Mouse (Mus musculus): Measurements from ENCODE around the gene Adgra1. TPM values are rescaled to one million over a fixed set of nuclear protein-coding genes. Genes with fewer than 3 reads are reported as not detected.

The Adgra1 gene
- polyA plus RNA-seq (2014; fragmentation: Nextera tagmentation; extraction: Ambion mirVana): not detected in 2 replicates

- Histone ChIP-seq H3K4me3 (ENCODE audit: low read depth, low read length) (no peak within 1 kb of the TSS; the same call in 1 of the 2 replicates), H3K9me3 (ENCODE audit: control insufficient read depth, low read length) (no peaks in the 10 kb centered on the region), H3K9ac (ENCODE audit: low read length) (no peak within 1 kb of the TSS), H3K27ac (replicated peaks; ENCODE audit: low read depth, low read length) (no peak within 1 kb of the TSS), H3K27me3 (ENCODE audit: control insufficient read depth, insufficient read depth, low read length) (peaks cover 8% of the 10 kb centered on the region; the same call in 1 of the 2 replicates), H3K36me3 (ENCODE audit: control insufficient read depth, insufficient read depth, low read length) (no peaks in the 10 kb centered on the region), H3K4me1 (ENCODE audit: control insufficient read depth, insufficient read depth, low read length) (0 out of 2 replicates have a peak, but pooled peaks cover 3% of the 10 kb centered on the region), H3K4me2 (ENCODE audit: low read depth, severe bottlenecking) (peak within 1 kb of the TSS; percentile 40; the same call in 1 of the 2 replicates)
- WGBS: 1% methylated on average over 27 of the region's 27 CpGs
- DNase-seq (ENCODE audit: low spot score): peak; percentile 83
- ATAC-seq (ENCODE audit: insufficient number of reproducible peaks, low FRiP score, low TSS enrichment, low read depth): peak; percentile 82
Observed at GRCm38 (mm10) chr7:139834036-139834435, at the start of gene Adgra1. TSS of gene Adgra1 (plus strand) at chr7:139834174.

DNA sequence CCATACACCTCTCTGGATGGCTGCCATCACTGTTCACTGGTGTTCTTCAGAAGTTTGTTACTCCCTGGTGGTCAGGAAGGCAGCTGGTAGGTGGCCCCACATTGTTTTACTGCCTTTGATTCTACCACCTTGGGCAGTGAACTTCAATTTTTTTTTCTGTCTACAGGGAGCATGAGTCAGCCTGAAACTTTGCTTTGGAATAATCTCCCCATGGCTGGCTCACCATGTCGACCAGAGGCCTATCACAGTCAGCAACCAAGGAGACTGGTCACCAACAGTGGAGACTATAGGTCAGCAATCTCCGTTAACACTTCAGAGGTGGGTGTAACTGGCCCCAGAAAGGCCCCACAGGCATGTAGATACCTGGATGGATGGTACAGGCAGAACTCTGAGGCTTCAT lies 46.6 kb upstream of the Adgra1 start:
- Histone ChIP-seq H3K9ac (ENCODE audit: low read length) (no peak overlapping the region), H3K36me3 (ENCODE audit: control insufficient read depth, insufficient read depth, low read length) (no peaks in the 10 kb centered on the region), H3K4me1 (ENCODE audit: control insufficient read depth, insufficient read depth, low read length) (no peaks in the 10 kb centered on the region), H3K27me3 (ENCODE audit: control insufficient read depth, insufficient read depth, low read length) (no peaks in the 10 kb centered on the region), H3K4me2 (ENCODE audit: low read depth, severe bottlenecking) (no peak overlapping the region), H3K27ac (replicated peaks; ENCODE audit: low read depth, low read length) (no peak overlapping the region), H3K9me3 (ENCODE audit: control insufficient read depth, low read length) (no peaks in the 10 kb centered on the region), H3K4me3 (ENCODE audit: low read depth, low read length) (no peak overlapping the region)
- no peak for ATAC-seq (ENCODE audit: insufficient number of reproducible peaks, low FRiP score, low TSS enrichment, low read depth)
- 65% methylated on average over 2 of the region's 2 CpGs for WGBS
- no peak for DNase-seq (ENCODE audit: low spot score)

DNA sequence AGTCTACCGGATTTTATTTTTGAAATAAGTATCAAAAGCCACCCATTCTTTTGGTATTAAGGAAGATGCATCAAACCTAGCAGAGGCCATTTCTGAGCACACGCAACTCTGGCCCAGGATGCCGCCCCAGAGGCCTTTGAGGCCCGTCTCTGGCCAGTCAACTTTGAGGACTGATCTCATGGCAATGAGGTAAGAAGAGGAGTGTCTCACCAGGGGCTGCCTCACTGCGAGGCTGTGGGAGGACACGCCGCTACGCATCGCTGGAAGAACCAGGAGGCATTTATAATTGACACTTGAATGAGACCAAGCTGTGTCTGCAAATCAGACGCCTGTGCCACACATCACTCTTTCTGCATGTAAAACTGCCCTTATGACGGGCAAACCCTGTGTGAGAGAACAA lies 45.0 kb upstream of the Adgra1 start:
- Histone ChIP-seq H3K27me3 (ENCODE audit: control insufficient read depth, insufficient read depth, low read length) (no peaks in the 10 kb centered on the region), H3K9ac (ENCODE audit: low read length) (no peak overlapping the region), H3K9me3 (ENCODE audit: control insufficient read depth, low read length) (no peaks in the 10 kb centered on the region), H3K27ac (replicated peaks; ENCODE audit: low read depth, low read length) (no peak overlapping the region), H3K36me3 (ENCODE audit: control insufficient read depth, insufficient read depth, low read length) (no peaks in the 10 kb centered on the region), H3K4me3 (ENCODE audit: low read depth, low read length) (no peak overlapping the region), H3K4me1 (ENCODE audit: control insufficient read depth, insufficient read depth, low read length) (no peaks in the 10 kb centered on the region), H3K4me2 (ENCODE audit: low read depth, severe bottlenecking) (no peak overlapping the region)
- WGBS: 93% methylated on average over 11 of the region's 11 CpGs
- ATAC-seq (ENCODE audit: insufficient number of reproducible peaks, low FRiP score, low TSS enrichment, low read depth) (no peak), DNase-seq (ENCODE audit: low spot score) (no peak)

DNA sequence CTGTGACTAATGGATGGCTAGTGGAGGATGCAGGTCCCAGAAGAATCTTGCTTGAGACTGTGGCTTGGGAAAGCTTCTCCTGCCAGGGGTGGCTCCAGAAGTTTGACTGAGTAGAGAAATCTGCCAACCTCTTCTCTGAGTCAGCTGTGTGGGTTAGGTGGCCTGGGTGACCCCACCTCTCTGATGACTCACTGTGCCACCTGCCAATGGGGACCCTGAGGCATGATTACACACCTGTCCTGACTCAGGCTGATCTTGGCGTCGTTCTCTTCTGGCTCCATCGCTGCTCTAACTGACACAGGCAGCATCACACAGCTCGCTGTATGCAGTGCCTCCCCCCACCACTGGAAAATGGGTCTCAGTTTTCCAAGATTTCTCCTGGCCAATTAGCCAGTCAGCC lies 44.3 kb upstream of the Adgra1 start:
- Histone ChIP-seq H3K27ac (replicated peaks; ENCODE audit: low read depth, low read length) (no peak overlapping the region), H3K4me1 (ENCODE audit: control insufficient read depth, insufficient read depth, low read length) (no peaks in the 10 kb centered on the region), H3K9ac (ENCODE audit: low read length) (no peak overlapping the region), H3K4me3 (ENCODE audit: low read depth, low read length) (no peak overlapping the region), H3K27me3 (ENCODE audit: control insufficient read depth, insufficient read depth, low read length) (no peaks in the 10 kb centered on the region), H3K36me3 (ENCODE audit: control insufficient read depth, insufficient read depth, low read length) (no peaks in the 10 kb centered on the region), H3K9me3 (ENCODE audit: control insufficient read depth, low read length) (no peaks in the 10 kb centered on the region), H3K4me2 (ENCODE audit: low read depth, severe bottlenecking) (no peak overlapping the region)
- ATAC-seq (ENCODE audit: insufficient number of reproducible peaks, low FRiP score, low TSS enrichment, low read depth): no peak
- DNase-seq (ENCODE audit: low spot score): no peak
- 78% methylated on average over 4 of the region's 4 CpGs for WGBS

DNA sequence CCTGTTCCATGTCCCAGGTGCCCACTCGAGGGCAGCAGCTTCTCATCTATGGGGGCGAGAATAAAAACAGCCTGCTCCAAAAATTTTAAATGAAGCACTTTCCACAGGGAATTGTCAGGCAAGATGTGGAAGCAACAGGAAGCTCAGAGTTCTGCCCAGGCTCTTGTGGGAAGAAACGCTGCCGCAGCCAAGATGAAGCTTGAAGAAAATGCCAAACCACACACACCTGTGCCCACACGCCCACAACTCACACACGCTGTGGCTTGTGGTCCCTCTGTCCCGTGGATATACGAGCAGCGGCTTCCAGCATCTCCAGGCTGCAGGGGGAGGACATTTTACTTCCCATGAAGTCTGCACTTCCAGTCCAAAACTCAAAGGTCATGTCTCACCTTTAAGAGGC lies 42.4 kb upstream of the Adgra1 start:
- Histone ChIP-seq H3K9me3 (ENCODE audit: control insufficient read depth, low read length) (no peaks in the 10 kb centered on the region), H3K4me2 (ENCODE audit: low read depth, severe bottlenecking) (no peak overlapping the region), H3K27me3 (ENCODE audit: control insufficient read depth, insufficient read depth, low read length) (no peaks in the 10 kb centered on the region), H3K36me3 (ENCODE audit: control insufficient read depth, insufficient read depth, low read length) (no peaks in the 10 kb centered on the region), H3K27ac (replicated peaks; ENCODE audit: low read depth, low read length) (no peak overlapping the region), H3K4me1 (ENCODE audit: control insufficient read depth, insufficient read depth, low read length) (no peaks in the 10 kb centered on the region), H3K4me3 (ENCODE audit: low read depth, low read length) (no peak overlapping the region), H3K9ac (ENCODE audit: low read length) (no peak overlapping the region)
- ATAC-seq (ENCODE audit: insufficient number of reproducible peaks, low FRiP score, low TSS enrichment, low read depth): no peak
- no peak for DNase-seq (ENCODE audit: low spot score)
- 81% methylated on average over 9 of the region's 9 CpGs for WGBS

DNA sequence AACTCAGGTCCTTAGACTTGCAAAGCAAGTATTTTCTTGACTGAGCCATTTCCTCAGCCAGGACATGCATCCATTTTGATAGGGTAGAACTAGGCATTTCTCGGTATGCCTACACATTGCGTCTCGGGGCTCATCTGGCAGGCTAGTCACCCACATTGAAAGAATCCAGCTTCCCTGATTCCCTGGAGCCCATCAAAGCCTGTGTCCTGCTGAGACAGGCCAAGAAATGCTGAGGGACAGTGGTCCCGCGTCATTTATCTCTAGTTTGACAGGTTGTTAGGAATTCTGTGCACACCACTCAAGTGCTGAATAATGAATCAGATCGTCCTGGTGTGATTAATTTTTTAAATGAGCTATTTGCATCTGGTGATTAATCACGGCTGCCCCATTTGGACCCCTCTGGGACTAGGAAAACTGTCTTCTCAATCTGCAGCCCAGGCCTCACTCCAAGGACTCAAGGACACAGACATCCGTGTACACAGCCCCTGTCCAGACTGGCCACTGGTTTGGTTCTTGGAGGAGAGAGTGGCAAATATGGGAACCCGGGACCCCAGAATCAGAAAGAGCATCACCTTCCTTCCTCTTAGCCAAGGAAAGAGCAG lies 38.9 kb upstream of the Adgra1 start:
- H3K36me3 ChIP-seq (ENCODE audit: control insufficient read depth, insufficient read depth, low read length): no peaks in the 10 kb centered on the region
- H3K4me2 ChIP-seq (ENCODE audit: low read depth, severe bottlenecking): no peak overlapping the region
- H3K4me3 ChIP-seq (ENCODE audit: low read depth, low read length): no peak overlapping the region
- ATAC-seq (ENCODE audit: insufficient number of reproducible peaks, low FRiP score, low TSS enrichment, low read depth): no peak
- no peaks in the 10 kb centered on the region for H3K27me3 ChIP-seq (ENCODE audit: control insufficient read depth, insufficient read depth, low read length)
- H3K27ac ChIP-seq (replicated peaks; ENCODE audit: low read depth, low read length): no peak overlapping the region
- no peak for DNase-seq (ENCODE audit: low spot score)
- H3K9ac ChIP-seq (ENCODE audit: low read length): no peak overlapping the region
- no peaks in the 10 kb centered on the region for H3K9me3 ChIP-seq (ENCODE audit: control insufficient read depth, low read length)
- no peaks in the 10 kb centered on the region for H3K4me1 ChIP-seq (ENCODE audit: control insufficient read depth, insufficient read depth, low read length)
- WGBS: 85% methylated on average over 9 of the region's 9 CpGs

DNA sequence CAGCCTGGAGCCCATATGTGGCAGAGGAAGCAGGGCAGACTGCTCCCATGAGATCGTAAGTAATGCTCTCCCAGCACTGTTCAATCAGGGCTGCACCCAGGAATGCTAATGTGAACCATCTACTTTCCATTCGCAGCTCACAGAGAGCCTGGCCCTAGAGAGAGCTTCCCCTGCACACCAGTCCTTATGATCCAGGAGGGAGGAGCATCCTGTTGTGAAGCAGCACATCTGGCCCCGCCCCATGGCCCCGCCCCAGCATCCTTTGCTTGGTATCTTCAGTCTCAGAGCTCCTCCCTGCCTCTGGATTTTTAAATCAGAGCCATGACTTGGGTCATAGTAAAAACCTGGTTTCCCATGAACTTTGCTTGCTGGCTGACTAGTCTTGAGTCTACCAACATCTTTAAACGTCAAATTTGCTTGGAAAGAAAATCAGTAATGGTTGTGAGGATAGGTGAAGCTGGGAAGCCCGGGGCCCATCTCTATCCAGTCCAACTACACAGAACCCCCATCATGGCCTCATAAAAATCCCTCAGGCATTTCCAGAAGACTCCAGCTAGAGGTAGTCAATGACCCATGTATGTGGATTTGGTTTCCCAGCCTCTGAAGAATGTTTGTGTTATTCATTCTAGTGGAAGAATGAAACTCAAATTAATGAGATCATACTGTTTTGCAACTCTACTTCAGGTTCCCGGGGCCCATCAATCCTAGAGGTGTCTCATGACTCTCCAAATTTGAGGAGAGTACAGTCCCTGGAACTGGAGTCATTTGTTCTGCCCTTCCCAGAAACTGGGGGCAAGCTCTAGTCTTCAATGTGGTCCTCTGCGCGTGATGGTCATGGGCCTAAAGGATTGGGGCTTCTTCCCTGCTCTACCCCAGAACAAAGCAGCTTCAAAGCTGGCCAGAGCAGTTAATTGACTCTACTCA lies 36.5 kb upstream of the Adgra1 start:
- Histone ChIP-seq H3K9me3 (ENCODE audit: control insufficient read depth, low read length) (no peaks in the 10 kb centered on the region), H3K4me3 (ENCODE audit: low read depth, low read length) (no peak overlapping the region), H3K36me3 (ENCODE audit: control insufficient read depth, insufficient read depth, low read length) (no peaks in the 10 kb centered on the region), H3K27me3 (ENCODE audit: control insufficient read depth, insufficient read depth, low read length) (no peaks in the 10 kb centered on the region), H3K27ac (replicated peaks; ENCODE audit: low read depth, low read length) (no peak overlapping the region), H3K4me1 (ENCODE audit: control insufficient read depth, insufficient read depth, low read length) (no peaks in the 10 kb centered on the region), H3K9ac (ENCODE audit: low read length) (no peak overlapping the region), H3K4me2 (ENCODE audit: low read depth, severe bottlenecking) (no peak overlapping the region)
- WGBS: 68% methylated on average over 9 of the region's 9 CpGs
- no peak for ATAC-seq (ENCODE audit: insufficient number of reproducible peaks, low FRiP score, low TSS enrichment, low read depth)
- no peak for DNase-seq (ENCODE audit: low spot score)

- 69% methylated on average over 8 of the region's 8 CpGs for WGBS
- Histone ChIP-seq H3K27ac (replicated peaks; ENCODE audit: low read depth, low read length) (no peak overlapping the region), H3K9ac (ENCODE audit: low read length) (no peak overlapping the region), H3K4me1 (ENCODE audit: control insufficient read depth, insufficient read depth, low read length) (no peaks in the 10 kb centered on the region), H3K4me2 (ENCODE audit: low read depth, severe bottlenecking) (no peak overlapping the region), H3K36me3 (ENCODE audit: control insufficient read depth, insufficient read depth, low read length) (no peaks in the 10 kb centered on the region), H3K4me3 (ENCODE audit: low read depth, low read length) (no peak overlapping the region), H3K27me3 (ENCODE audit: control insufficient read depth, insufficient read depth, low read length) (no peaks in the 10 kb centered on the region), H3K9me3 (ENCODE audit: control insufficient read depth, low read length) (no peaks in the 10 kb centered on the region)
- ATAC-seq (ENCODE audit: insufficient number of reproducible peaks, low FRiP score, low TSS enrichment, low read depth) (no peak), DNase-seq (ENCODE audit: low spot score) (no peak)
Observed at GRCm38 (mm10) chr7:139806175-139806601, 27.8 kb upstream of the Adgra1 start.

All from limb, embryonic 11.5 days (tissue).